Mouse (Mus musculus) spleen, adult 2 months (tissue): ENCODE results near the gene Tmem167b.
A peak's percentile ranks its signal among the peaks of the same experiment; 100 is the strongest.

Source experiments
- CTCF ChIP-seq: fragments of 200-500 bp; IDR thresholded peaks from 2 replicates; pipeline ENCODE4 v1.5.1; 2011; ENCODE audit warnings: mild to moderate bottlenecking, inconsistent platforms; ENCODE audit not compliant: insufficient read depth, insufficient read length, insufficient replicate concordance; ENCODE audit errors: extremely low read depth
- POLR2A ChIP-seq: fragments of 200-500 bp; IDR thresholded peaks from 2 replicates; pipeline ENCODE4 v1.6.1; 2011; ENCODE audit warnings: low read depth, low read length, inconsistent platforms

- TF ChIP-seq CTCF (peak; percentile 47; the same call in 1 of the 2 replicates), POLR2A (peak; percentile 100)
These were observed 7.5 kb downstream of the Tmem167b start for GRCm38 (mm10) chr3:108554587-108555312.
